Mouse (Mus musculus): ENCODE results near the gene Cdc42ep5.

Gene Cdc42ep5

GRCm38 (mm10) chr7:4145552-4146190 lies 19.0 kb downstream of the Cdc42ep5 start:
- DNase-seq = peak; percentile 66 to 76

- peak; percentile 14 to 22 for DNase-seq
Measured at GRCm38 (mm10) chr7:4144766-4145551, 19.7 kb downstream of the Cdc42ep5 start.

GRCm38 (mm10) chr7:4144046-4144445 lies 20.6 kb downstream of the Cdc42ep5 start:
- DNase-seq = no peak

- no peak for DNase-seq
Measured at GRCm38 (mm10) chr7:4143506-4143905, 21.2 kb downstream of the Cdc42ep5 start.

DNA sequence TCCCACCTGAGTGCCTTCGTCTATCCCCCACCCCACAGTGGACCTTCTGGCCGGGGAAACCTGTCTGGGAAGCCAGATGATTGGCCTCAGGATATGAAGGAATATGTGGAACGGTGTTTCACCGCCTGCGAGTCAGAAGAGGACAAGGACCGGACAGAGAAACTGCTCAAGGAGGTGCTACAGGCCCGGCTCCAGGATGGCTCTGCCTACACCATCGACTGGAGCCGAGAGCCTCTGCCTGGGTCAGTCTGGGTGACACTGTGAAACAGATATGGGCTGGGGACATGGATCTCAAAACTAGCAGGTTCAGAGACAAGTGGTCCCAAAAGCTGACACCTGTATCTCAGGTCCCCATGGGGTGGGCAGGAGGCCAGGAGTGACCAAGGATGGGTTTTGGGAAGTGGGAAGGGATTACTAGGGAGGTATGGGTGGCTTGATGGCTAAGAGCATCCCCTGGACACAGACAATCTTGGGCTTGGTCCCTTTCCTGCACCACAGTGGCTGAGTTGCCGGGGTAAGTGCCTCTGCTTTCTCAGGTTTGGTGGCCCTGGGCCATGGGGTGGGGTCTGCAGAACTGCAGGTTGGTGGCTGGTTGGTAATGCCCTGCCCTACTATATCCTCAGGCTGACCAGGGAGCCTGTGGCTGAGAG lies 21.7 kb downstream of the Cdc42ep5 start:
- DNase-seq = peak in 1 of 2 experiments; percentile 28

- DNase-seq = peak in 1 of 2 experiments; percentile 15
Measured at GRCm38 (mm10) chr7:4141648-4142325, 22.9 kb downstream of the Cdc42ep5 start.

DNA sequence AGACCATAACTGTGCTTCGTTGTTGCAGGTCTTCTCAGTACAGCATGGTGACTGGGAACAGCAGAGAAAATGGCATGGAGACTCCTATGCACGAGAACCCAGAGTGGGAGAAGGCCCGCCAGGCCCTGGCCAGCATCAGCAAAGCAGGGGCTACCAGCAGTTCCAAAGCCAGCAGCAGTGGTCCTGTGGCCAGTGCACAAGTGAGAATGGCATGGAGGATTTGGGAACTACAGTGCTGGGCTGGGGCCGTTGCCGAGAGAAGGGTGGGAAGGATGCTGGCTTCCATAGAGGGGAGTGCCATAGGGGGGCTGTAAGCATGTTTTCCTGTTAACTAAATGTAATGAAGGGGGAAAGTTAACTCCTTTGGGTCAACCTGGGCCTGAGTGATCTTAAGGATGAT lies 25.3 kb downstream of the Cdc42ep5 start:
- DNase-seq = peak in 1 of 2 experiments; percentile 5

DNA sequence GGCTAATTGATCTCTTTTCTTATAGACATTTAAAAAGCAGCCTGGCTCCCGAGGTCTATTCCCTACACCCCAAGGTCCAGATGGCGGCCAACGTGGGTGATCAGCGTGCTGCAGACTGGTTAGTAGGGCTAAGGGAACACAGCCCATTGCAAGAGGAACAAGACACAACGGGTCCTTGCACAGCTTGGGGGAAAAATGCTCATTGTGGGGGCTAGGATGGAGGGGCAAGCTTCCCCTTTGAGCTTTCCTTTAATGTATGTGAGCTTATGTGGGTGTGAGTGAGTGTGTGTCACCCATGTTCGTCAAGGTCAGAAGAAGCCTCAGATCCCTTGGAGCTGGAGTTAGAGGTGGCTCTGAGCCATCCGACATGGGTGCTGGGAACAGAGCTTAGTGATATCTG lies 26.0 kb downstream of the Cdc42ep5 start:
- peak in 1 of 2 experiments; percentile 9 for DNase-seq

GRCm38 (mm10) chr7:4138181-4138580 lies 26.5 kb downstream of the Cdc42ep5 start:
- DNase-seq = no peak

GRCm38 (mm10) chr7:4137746-4138145 lies 26.9 kb downstream of the Cdc42ep5 start:
- DNase-seq = peak in 1 of 2 experiments; percentile 15

GRCm38 (mm10) chr7:4136771-4137531 lies 27.7 kb downstream of the Cdc42ep5 start, which contains the start of gene Leng8:
Leng8 (plus strand) TSS chr7:4137039.
- DNase-seq = peak; percentile 99 to 100

DNA sequence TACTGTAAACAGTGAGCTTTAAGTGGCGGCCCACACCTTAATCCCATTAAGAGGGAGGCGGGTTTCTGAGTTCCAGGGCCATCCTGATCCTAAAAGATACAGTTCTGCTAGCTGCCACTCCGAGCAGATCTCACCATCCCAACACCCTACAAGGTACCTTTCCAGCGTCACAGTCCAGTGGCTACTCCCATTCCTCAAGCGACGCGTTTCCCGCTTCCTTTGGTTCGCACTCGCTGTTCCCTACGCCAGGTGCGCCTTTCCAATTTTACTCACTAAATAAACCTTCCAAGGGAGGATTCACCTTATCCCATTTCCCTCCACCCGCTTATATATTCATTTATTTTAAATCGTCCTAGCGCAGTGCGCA lies 28.3 kb downstream of the Cdc42ep5 start:
- DNase-seq = no peak

DNA sequence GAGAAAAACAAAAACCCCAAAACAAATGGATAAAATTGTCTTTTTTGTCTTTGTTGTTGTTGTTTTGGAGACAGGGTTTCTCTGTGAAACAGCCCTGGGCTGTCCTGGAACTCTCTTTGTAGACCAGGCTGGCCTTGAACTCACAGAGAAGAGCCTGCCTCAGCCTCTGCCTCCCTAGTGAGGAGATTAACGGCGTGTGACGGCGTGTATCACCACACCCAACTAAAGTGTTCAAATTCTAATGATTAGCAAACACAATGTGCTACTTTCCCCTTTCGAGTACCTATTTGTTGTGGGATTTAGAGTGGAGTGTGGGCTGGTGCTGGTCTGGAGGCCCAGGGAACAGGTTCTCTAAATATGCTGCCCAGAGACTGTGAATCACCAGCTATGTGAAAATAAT lies 29.7 kb downstream of the Cdc42ep5 start:
- DNase-seq = no peak

- peak in 1 of 2 experiments; percentile 12 for DNase-seq
Measured at GRCm38 (mm10) chr7:4132998-4133397, 31.7 kb downstream of the Cdc42ep5 start.

DNA sequence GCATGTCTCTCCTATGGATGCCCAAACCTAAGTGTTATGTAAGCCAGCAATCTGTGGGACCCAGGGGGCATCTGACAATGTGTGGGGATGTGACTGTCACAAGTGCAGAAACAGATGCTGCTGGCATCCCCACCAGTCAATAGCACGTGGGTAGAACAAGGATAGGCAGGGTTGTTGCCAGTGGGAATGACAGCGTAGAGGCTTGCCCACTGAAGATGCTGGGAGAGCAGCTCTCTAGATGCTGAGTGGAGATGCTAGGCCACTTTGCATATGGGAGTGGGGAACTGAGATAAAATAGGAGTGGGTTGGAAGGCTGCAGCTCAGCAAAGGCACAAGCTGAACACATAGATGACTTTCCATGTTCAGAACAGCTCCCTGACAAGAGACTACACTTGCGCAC lies 32.1 kb downstream of the Cdc42ep5 start:
- peak in 1 of 2 experiments; percentile 16 for DNase-seq

- peak in 1 of 2 experiments; percentile 11 for DNase-seq
Measured at GRCm38 (mm10) chr7:4131964-4132363, 32.7 kb downstream of the Cdc42ep5 start.

- DNase-seq = peak; percentile 89 to 94
Measured at GRCm38 (mm10) chr7:4130686-4131452, 33.8 kb downstream of the Cdc42ep5 start.

GRCm38 (mm10) chr7:4128860-4129259 lies 35.8 kb downstream of the Cdc42ep5 start:
- DNase-seq = no peak

GRCm38 (mm10) chr7:4127894-4128293 lies 36.8 kb downstream of the Cdc42ep5 start:
- no peak for DNase-seq

- DNase-seq = peak in 1 of 2 experiments; percentile 11
Measured at GRCm38 (mm10) chr7:4126992-4127785, 37.5 kb downstream of the Cdc42ep5 start.
